Mouse (Mus musculus) gastrocnemius, postnatal 10 days (tissue): ENCODE measurements around the gene Gm20737. TPM values are rescaled to one million over a fixed set of nuclear protein-coding genes. Genes with fewer than 3 reads are reported as not detected.
"Not testable (repeated sequence)": the region's sequence is repeated elsewhere in the genome, so short reads cannot be mapped to it uniquely, and the experiment has no call there.

ENCODE experiments used
- DNase-seq: peaks from one replicate; pipeline ENCODE4 v3.0.0; 2021; ENCODE audit warnings: mixed read lengths
- long read RNA-seq, 2 experiments: library from polyadenylated mRNA; stranded (forward); transcript quantifications; one replicate each; pipeline ENCODE4 v2.0.0; 2021
- total RNA-seq, 2 experiments: library from RNA; stranded (reverse); gene quantifications; 2 replicates each; pipeline ENCODE4 v1.2.3; 2021

Gene Gm20737
- not detected for total RNA-seq
- long read RNA-seq, experiment 1 = 0 reads
- long read RNA-seq, experiment 2 = 0 reads

- not testable (repeated sequence) for DNase-seq
Observed at GRCm38 (mm10) chrY:10535942-10536341, at the start of gene Gm20737. Gm20737 (minus strand) TSS chrY:10536042.

GRCm38 (mm10) chrY:10553153-10553552, 17.3 kb upstream of the Gm20737 start, which contains the start of gene Gm21775:
Gm21775 (plus strand) TSS chrY:10553453.
- not testable (repeated sequence) for DNase-seq

Other genes with a start within 250 kb of the Gm20737 start
- not detected for gene Gm20834, start 211.5 kb downstream of the Gm20737 start, total RNA-seq
- not detected for gene Gm28510, start 123.3 kb downstream of the Gm20737 start, total RNA-seq
- gene Gm21775, start 17.4 kb upstream of the Gm20737 start, total RNA-seq = not detected
- not detected for gene Gm21900, start 80.3 kb upstream of the Gm20737 start, total RNA-seq
- not detected for gene Gm20777, start 216.4 kb upstream of the Gm20737 start, total RNA-seq